Mouse (Mus musculus): ENCODE measurements around the gene Bpi. TPM values are rescaled to one million over a fixed set of nuclear protein-coding genes. Genes with fewer than 3 reads are reported as not detected.
A peak's percentile ranks its signal among the peaks of the same experiment; 100 is the strongest.

The Bpi gene
- polyA plus RNA-seq, 1 experiment from 2014 or later = not detected

GRCm38 (mm10) chr2:158275349-158275748 lies 17.5 kb downstream of the Bpi start:
- Histone ChIP-seq H3K27me3 (ENCODE audit: control insufficient read depth, insufficient read depth, low read length) (no peaks in the 10 kb centered on the region), H3K36me3 (ENCODE audit: control insufficient read depth, insufficient read depth, low read length) (no peaks in the 10 kb centered on the region), H3K4me3 (ENCODE audit: low read depth, low read length) (no peak overlapping the region), H3K4me2 (replicated peaks; ENCODE audit: low read depth, low read length) (no peak overlapping the region), H3K9me3 (ENCODE audit: control insufficient read depth, low read length) (no peaks in the 10 kb centered on the region), H3K4me1 (replicated peaks; ENCODE audit: control insufficient read depth, insufficient read depth, low read length) (no peaks in the 10 kb centered on the region), H3K27ac (ENCODE audit: low read depth, low read length) (no peak overlapping the region), H3K9ac (ENCODE audit: low read depth, low read length) (no peak overlapping the region)
- DNase-seq (ENCODE audit: low spot score) = no peak
- 93% methylated on average over 3 of the region's 3 CpGs for WGBS
- no peak for ATAC-seq (ENCODE audit: low FRiP score)

GRCm38 (mm10) chr2:158275811-158276210 lies 17.9 kb downstream of the Bpi start:
- no peak overlapping the region for H3K27ac ChIP-seq (ENCODE audit: low read depth, low read length)
- H3K4me2 ChIP-seq (replicated peaks; ENCODE audit: low read depth, low read length) = no peak overlapping the region
- no peaks in the 10 kb centered on the region for H3K27me3 ChIP-seq (ENCODE audit: control insufficient read depth, insufficient read depth, low read length)
- no peak for ATAC-seq (ENCODE audit: low FRiP score)
- H3K9me3 ChIP-seq (ENCODE audit: control insufficient read depth, low read length) = no peaks in the 10 kb centered on the region
- WGBS = 68% methylated on average over 4 of the region's 4 CpGs
- no peak for DNase-seq (ENCODE audit: low spot score)
- H3K4me1 ChIP-seq (replicated peaks; ENCODE audit: control insufficient read depth, insufficient read depth, low read length) = no peaks in the 10 kb centered on the region
- no peaks in the 10 kb centered on the region for H3K36me3 ChIP-seq (ENCODE audit: control insufficient read depth, insufficient read depth, low read length)
- H3K4me3 ChIP-seq (ENCODE audit: low read depth, low read length) = no peak overlapping the region
- no peak overlapping the region for H3K9ac ChIP-seq (ENCODE audit: low read depth, low read length)

- Histone ChIP-seq H3K9ac (ENCODE audit: low read depth, low read length) (no peak overlapping the region), H3K4me1 (replicated peaks; ENCODE audit: control insufficient read depth, insufficient read depth, low read length) (no peaks in the 10 kb centered on the region)
- 52% methylated on average over 6 of the region's 6 CpGs for WGBS
Observed at GRCm38 (mm10) chr2:158276451-158276850, 18.6 kb downstream of the Bpi start.

GRCm38 (mm10) chr2:158276878-158277277 lies 19.0 kb downstream of the Bpi start:
- 59% methylated on average over 4 of the region's 4 CpGs for WGBS
- H3K27ac ChIP-seq (ENCODE audit: low read depth, low read length) = no peak overlapping the region
- DNase-seq (ENCODE audit: low spot score) = no peak
- no peaks in the 10 kb centered on the region for H3K36me3 ChIP-seq (ENCODE audit: control insufficient read depth, insufficient read depth, low read length)
- no peak overlapping the region for H3K4me3 ChIP-seq (ENCODE audit: low read depth, low read length)
- H3K9me3 ChIP-seq (ENCODE audit: control insufficient read depth, low read length) = no peaks in the 10 kb centered on the region
- no peak overlapping the region for H3K9ac ChIP-seq (ENCODE audit: low read depth, low read length)
- no peaks in the 10 kb centered on the region for H3K4me1 ChIP-seq (replicated peaks; ENCODE audit: control insufficient read depth, insufficient read depth, low read length)
- ATAC-seq (ENCODE audit: low FRiP score) = no peak
- no peaks in the 10 kb centered on the region for H3K27me3 ChIP-seq (ENCODE audit: control insufficient read depth, insufficient read depth, low read length)
- H3K4me2 ChIP-seq (replicated peaks; ENCODE audit: low read depth, low read length) = no peak overlapping the region

More at GRCm38 (mm10) chr2:158276451-158276850, 18.6 kb downstream of the Bpi start:
- ATAC-seq (ENCODE audit: low FRiP score) (no peak), DNase-seq (ENCODE audit: low spot score) (no peak)
- H3K9me3 ChIP-seq (ENCODE audit: control insufficient read depth, low read length) = no peaks in the 10 kb centered on the region
- no peaks in the 10 kb centered on the region for H3K27me3 ChIP-seq (ENCODE audit: control insufficient read depth, insufficient read depth, low read length)
- H3K27ac ChIP-seq (ENCODE audit: low read depth, low read length) = no peak overlapping the region
- no peaks in the 10 kb centered on the region for H3K36me3 ChIP-seq (ENCODE audit: control insufficient read depth, insufficient read depth, low read length)
- no peak overlapping the region for H3K4me2 ChIP-seq (replicated peaks; ENCODE audit: low read depth, low read length)
- no peak overlapping the region for H3K4me3 ChIP-seq (ENCODE audit: low read depth, low read length)

- no peak overlapping the region for H3K27ac ChIP-seq (ENCODE audit: low read depth, low read length)
- no peaks in the 10 kb centered on the region for H3K27me3 ChIP-seq (ENCODE audit: control insufficient read depth, insufficient read depth, low read length)
- H3K9me3 ChIP-seq (ENCODE audit: control insufficient read depth, low read length) = no peaks in the 10 kb centered on the region
- no peaks in the 10 kb centered on the region for H3K36me3 ChIP-seq (ENCODE audit: control insufficient read depth, insufficient read depth, low read length)
- H3K9ac ChIP-seq (ENCODE audit: low read depth, low read length) = no peak overlapping the region
- no peak overlapping the region for H3K4me2 ChIP-seq (replicated peaks; ENCODE audit: low read depth, low read length)
- no peak overlapping the region for H3K4me3 ChIP-seq (ENCODE audit: low read depth, low read length)
- no peaks in the 10 kb centered on the region for H3K4me1 ChIP-seq (replicated peaks; ENCODE audit: control insufficient read depth, insufficient read depth, low read length)
- 93% methylated on average over 4 of the region's 4 CpGs for WGBS
- no peak for DNase-seq (ENCODE audit: low spot score)
- no peak for ATAC-seq (ENCODE audit: low FRiP score)
Observed at GRCm38 (mm10) chr2:158279656-158280055, 21.8 kb downstream of the Bpi start.

GRCm38 (mm10) chr2:158281497-158282205 lies 23.8 kb downstream of the Bpi start:
- Histone ChIP-seq H3K4me2 (replicated peaks; ENCODE audit: low read depth, low read length) (no peak overlapping the region), H3K9me3 (ENCODE audit: control insufficient read depth, low read length) (no peaks in the 10 kb centered on the region), H3K27me3 (ENCODE audit: control insufficient read depth, insufficient read depth, low read length) (no peaks in the 10 kb centered on the region), H3K4me3 (ENCODE audit: low read depth, low read length) (no peak overlapping the region), H3K4me1 (replicated peaks; ENCODE audit: control insufficient read depth, insufficient read depth, low read length) (no peaks in the 10 kb centered on the region), H3K9ac (ENCODE audit: low read depth, low read length) (no peak overlapping the region), H3K27ac (ENCODE audit: low read depth, low read length) (no peak overlapping the region), H3K36me3 (ENCODE audit: control insufficient read depth, insufficient read depth, low read length) (no peaks in the 10 kb centered on the region)
- 62% methylated on average over 16 of the region's 16 CpGs for WGBS
- ATAC-seq (ENCODE audit: low FRiP score) (no peak), DNase-seq (ENCODE audit: low spot score) (no peak)

GRCm38 (mm10) chr2:158283136-158283535 lies 25.2 kb downstream of the Bpi start:
- WGBS = 84% methylated on average over 7 of the region's 7 CpGs
- no peak overlapping the region for H3K9ac ChIP-seq (ENCODE audit: low read depth, low read length)
- DNase-seq (ENCODE audit: low spot score) (no peak), ATAC-seq (ENCODE audit: low FRiP score) (no peak)
- no peak overlapping the region for H3K27ac ChIP-seq (ENCODE audit: low read depth, low read length)
- no peaks in the 10 kb centered on the region for H3K4me1 ChIP-seq (replicated peaks; ENCODE audit: control insufficient read depth, insufficient read depth, low read length)
- H3K36me3 ChIP-seq (ENCODE audit: control insufficient read depth, insufficient read depth, low read length) = no peaks in the 10 kb centered on the region
- no peaks in the 10 kb centered on the region for H3K27me3 ChIP-seq (ENCODE audit: control insufficient read depth, insufficient read depth, low read length)
- no peaks in the 10 kb centered on the region for H3K9me3 ChIP-seq (ENCODE audit: control insufficient read depth, low read length)
- H3K4me2 ChIP-seq (replicated peaks; ENCODE audit: low read depth, low read length) = no peak overlapping the region
- H3K4me3 ChIP-seq (ENCODE audit: low read depth, low read length) = no peak overlapping the region

GRCm38 (mm10) chr2:158283771-158284170 lies 25.9 kb downstream of the Bpi start:
- H3K9ac ChIP-seq (ENCODE audit: low read depth, low read length) = no peak overlapping the region
- 78% methylated on average over 6 of the region's 6 CpGs for WGBS

GRCm38 (mm10) chr2:158284571-158284970 lies 26.7 kb downstream of the Bpi start:
- Histone ChIP-seq H3K27me3 (ENCODE audit: control insufficient read depth, insufficient read depth, low read length) (no peaks in the 10 kb centered on the region), H3K27ac (ENCODE audit: low read depth, low read length) (no peak overlapping the region), H3K4me2 (replicated peaks; ENCODE audit: low read depth, low read length) (no peak overlapping the region), H3K9ac (ENCODE audit: low read depth, low read length) (0 out of 2 replicates have a peak overlapping the region, but pooled peaks have one; percentile 27), H3K9me3 (ENCODE audit: control insufficient read depth, low read length) (no peaks in the 10 kb centered on the region), H3K4me1 (replicated peaks; ENCODE audit: control insufficient read depth, insufficient read depth, low read length) (no peaks in the 10 kb centered on the region), H3K36me3 (ENCODE audit: control insufficient read depth, insufficient read depth, low read length) (no peaks in the 10 kb centered on the region), H3K4me3 (ENCODE audit: low read depth, low read length) (no peak overlapping the region)
- peak; percentile 17; the same call in 1 of the 2 replicates for ATAC-seq (ENCODE audit: low FRiP score)
- 24% methylated on average over 11 of the region's 11 CpGs for WGBS
- DNase-seq (ENCODE audit: low spot score) = peak; percentile 78

More at GRCm38 (mm10) chr2:158283771-158284170, 25.9 kb downstream of the Bpi start:
- DNase-seq (ENCODE audit: low spot score) = no peak
- H3K4me3 ChIP-seq (ENCODE audit: low read depth, low read length) = no peak overlapping the region
- no peaks in the 10 kb centered on the region for H3K36me3 ChIP-seq (ENCODE audit: control insufficient read depth, insufficient read depth, low read length)
- no peak for ATAC-seq (ENCODE audit: low FRiP score)
- H3K9me3 ChIP-seq (ENCODE audit: control insufficient read depth, low read length) = no peaks in the 10 kb centered on the region
- H3K27me3 ChIP-seq (ENCODE audit: control insufficient read depth, insufficient read depth, low read length) = no peaks in the 10 kb centered on the region
- H3K4me1 ChIP-seq (replicated peaks; ENCODE audit: control insufficient read depth, insufficient read depth, low read length) = no peaks in the 10 kb centered on the region
- H3K4me2 ChIP-seq (replicated peaks; ENCODE audit: low read depth, low read length) = no peak overlapping the region
- H3K27ac ChIP-seq (ENCODE audit: low read depth, low read length) = no peak overlapping the region

Data from hindbrain, embryonic 11.5 days (tissue).